Mouse (Mus musculus): ENCODE data around the gene Plekha8.

DNA sequence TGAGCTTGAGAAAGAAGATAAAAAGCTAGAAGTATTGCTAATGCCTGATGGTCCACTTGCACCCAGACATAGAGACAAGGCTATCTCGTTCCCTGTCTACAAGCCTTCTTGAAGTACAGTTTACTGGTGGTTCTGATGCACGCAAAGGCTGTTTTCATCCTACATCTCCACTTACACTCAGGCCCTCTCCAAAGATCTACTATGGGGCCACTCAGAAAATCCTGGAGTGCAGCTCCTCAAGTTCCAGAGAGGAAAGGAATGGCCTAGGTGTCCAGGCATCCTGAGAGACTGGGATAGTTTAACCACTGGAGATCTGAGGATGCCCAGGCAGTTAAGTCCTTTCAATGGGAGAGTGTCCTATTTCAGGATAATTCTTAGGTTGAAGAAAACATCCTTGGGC is 4.2 kb upstream of the Plekha8 start:
- TF ChIP-seq POLR2A (IDR thresholded peaks at IDR 0.05; ENCODE audit: borderline replicate concordance, control insufficient read depth, low read depth, low read length) (no peak), CTCF (IDR thresholded peaks at IDR 0.05; ENCODE audit: control insufficient read depth, insufficient read depth, low read length) (no peak)

Measured in bone marrow, adult 2 months (tissue).